Mouse (Mus musculus): ENCODE results near the gene Ercc1.

Gene Ercc1

GRCm38 (mm10) chr7:19331910-19332309 lies 12.7 kb upstream of the Ercc1 start:
- in situ Hi-C loops (cut with MboI, MseI) = no loop called here

- in situ Hi-C loops (cut with MboI, MseI) = no loop called here
Observed at GRCm38 (mm10) chr7:19332709-19333352, 11.7 kb upstream of the Ercc1 start.

DNA sequence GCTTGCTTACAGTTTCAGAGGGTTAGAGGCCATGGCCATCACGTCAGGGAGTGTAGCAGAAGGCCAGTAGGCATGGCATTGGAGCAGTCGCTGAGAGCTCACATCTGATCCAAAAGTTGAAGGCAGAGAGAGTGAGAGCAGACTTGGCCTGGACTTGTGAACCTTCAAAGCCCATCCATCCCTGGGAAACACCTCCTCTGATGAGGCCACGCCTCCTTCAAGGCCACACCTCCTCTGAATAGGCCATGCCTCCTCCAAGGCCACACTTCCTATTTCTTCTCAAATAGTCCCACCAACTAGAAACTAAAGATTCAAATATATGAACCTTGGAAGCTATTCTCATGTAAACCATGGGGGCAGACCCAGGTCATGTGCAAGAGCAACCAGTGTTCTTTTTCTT lies 9.0 kb upstream of the Ercc1 start:
- in situ Hi-C loops (cut with MboI, MseI) = no loop called here

DNA sequence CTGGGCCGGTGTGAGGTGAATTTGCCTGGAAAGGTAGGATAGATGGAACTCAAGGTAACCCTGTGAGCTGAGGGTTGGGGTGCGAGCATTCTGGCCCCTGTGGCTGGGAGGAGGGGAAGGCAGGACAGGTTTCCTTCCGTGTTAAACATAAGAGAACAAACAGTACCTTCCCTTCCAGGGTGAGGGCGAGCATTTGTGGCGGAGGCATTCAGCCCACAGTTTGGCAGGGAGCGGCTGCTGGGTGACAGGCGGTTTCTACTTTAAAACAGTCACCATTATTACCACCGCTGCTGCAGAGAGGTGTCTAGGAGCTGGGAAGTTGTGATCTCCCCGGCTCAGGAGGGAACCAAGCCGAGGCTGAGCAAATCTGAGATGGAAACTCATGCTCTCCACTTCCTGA lies 7.5 kb upstream of the Ercc1 start:
- in situ Hi-C loops (cut with MboI, MseI) = no loop called here

- in situ Hi-C loops (cut with MboI, MseI) = no loop called here
Observed at GRCm38 (mm10) chr7:19338060-19338459, 6.5 kb upstream of the Ercc1 start.

GRCm38 (mm10) chr7:19338596-19338995 lies 6.0 kb upstream of the Ercc1 start:
- in situ Hi-C loops (cut with MboI, MseI) = no loop called here

- in situ Hi-C loops (cut with MboI, MseI) = loop anchor here (5.0 kb wide), 1 partner anchor 34 kb away; no protein-coding TSS in a partner anchor
Observed at GRCm38 (mm10) chr7:19341250-19341649, 3.3 kb upstream of the Ercc1 start.

- in situ Hi-C loops (cut with MboI, MseI) = loop anchor here (5.0 kb wide), 1 partner anchor 35 kb away; no protein-coding TSS in a partner anchor
Observed at GRCm38 (mm10) chr7:19341761-19342409, 2.7 kb upstream of the Ercc1 start.

- in situ Hi-C loops (cut with MboI, MseI) = loop anchor here (5.0 kb wide), 1 partner anchor 35 kb away; no protein-coding TSS in a partner anchor
Observed at GRCm38 (mm10) chr7:19342481-19343027, 2.0 kb upstream of the Ercc1 start.

DNA sequence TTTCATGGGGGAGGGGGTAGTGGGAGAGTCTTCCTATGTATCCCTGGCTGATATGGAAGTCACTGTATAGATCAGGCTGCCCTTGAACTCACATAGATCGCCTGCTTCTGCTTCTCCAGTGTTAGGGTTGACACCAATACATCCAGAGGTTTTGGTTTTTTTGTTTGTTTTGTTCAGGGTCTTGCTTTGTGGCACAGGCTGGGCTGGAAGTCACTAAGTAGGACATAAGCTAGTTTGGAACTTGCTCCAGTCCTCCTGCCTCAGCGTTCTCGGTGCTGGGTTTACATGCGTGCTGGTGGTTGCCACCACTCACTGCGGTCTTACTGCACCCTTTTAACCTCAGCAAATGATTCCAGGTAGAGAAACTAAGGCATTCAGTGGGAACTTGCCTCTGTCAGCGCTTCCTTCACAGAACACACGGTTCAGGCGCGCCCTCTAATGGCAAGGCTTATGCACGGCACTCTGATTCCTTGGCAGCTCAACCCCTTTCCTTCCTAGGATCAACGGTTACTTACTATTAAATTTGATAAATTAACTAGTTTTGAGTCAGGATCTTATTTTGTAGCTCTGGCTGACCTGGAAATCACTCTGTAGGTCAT lies 1.3 kb upstream of the Ercc1 start:
- in situ Hi-C loops (cut with MboI, MseI) = loop anchor here (5.0 kb wide), 1 partner anchor 36 kb away; no protein-coding TSS in a partner anchor

DNA sequence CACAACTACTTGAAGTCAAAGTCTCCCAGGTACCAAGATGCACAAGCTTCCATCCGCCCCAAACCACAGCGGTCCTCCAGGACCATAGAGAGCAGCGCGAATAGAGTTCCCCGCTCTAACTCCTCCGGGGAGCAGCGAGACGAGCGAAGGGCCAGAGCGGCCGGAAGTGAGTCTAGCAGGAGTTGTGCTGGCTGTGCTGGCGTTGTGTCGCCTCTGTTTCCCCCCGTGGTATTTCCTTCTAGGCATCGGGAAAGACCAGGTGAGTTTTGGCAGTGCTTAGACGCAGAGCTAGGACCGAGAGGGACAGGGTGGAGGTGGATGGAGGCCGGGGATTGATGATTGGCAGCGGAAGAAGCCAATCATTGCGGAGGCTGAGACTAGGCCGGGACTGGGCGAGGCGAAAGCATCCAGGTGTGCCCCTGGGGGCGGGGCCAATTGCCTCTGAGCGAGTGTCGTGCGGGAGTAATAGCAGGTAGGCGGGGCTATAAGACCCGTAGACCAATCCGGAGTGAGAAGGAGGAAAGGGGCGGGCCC lies 427 bp downstream of the Ercc1 start:
- in situ Hi-C loops (cut with MboI, MseI) = loop anchor here (5.0 kb wide), 1 partner anchor 38 kb away; no protein-coding TSS in a partner anchor

- in situ Hi-C loops (cut with MboI, MseI) = no loop called here
Observed at GRCm38 (mm10) chr7:19349188-19349915, 4.8 kb downstream of the Ercc1 start.

DNA sequence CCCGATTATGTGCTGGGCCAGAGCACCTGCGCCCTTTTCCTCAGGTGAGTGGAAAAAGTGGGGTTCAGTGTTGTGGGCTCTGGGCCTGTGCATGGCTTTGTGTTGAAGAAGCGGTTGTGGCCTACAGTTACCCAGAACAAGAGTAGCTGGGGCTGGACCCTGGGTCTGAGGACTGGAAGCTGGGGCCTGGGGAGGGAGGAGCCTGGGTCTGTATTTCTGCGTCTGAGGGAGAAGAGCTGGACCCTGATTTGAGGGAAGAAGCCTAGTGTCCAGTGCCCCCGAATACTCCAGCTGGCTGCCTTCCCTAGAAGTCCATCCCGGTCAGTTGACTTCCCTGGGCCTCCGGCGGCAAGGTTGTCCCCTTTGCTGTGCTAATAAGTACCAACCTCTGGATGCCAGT lies 5.6 kb downstream of the Ercc1 start:
- in situ Hi-C loops (cut with MboI, MseI) = no loop called here

GRCm38 (mm10) chr7:19354991-19355390 lies 10.4 kb downstream of the Ercc1 start:
- in situ Hi-C loops (cut with MboI, MseI) = no loop called here

GRCm38 (mm10) chr7:19356311-19356710 lies 11.7 kb downstream of the Ercc1 start:
- in situ Hi-C loops (cut with MboI, MseI) = no loop called here

DNA sequence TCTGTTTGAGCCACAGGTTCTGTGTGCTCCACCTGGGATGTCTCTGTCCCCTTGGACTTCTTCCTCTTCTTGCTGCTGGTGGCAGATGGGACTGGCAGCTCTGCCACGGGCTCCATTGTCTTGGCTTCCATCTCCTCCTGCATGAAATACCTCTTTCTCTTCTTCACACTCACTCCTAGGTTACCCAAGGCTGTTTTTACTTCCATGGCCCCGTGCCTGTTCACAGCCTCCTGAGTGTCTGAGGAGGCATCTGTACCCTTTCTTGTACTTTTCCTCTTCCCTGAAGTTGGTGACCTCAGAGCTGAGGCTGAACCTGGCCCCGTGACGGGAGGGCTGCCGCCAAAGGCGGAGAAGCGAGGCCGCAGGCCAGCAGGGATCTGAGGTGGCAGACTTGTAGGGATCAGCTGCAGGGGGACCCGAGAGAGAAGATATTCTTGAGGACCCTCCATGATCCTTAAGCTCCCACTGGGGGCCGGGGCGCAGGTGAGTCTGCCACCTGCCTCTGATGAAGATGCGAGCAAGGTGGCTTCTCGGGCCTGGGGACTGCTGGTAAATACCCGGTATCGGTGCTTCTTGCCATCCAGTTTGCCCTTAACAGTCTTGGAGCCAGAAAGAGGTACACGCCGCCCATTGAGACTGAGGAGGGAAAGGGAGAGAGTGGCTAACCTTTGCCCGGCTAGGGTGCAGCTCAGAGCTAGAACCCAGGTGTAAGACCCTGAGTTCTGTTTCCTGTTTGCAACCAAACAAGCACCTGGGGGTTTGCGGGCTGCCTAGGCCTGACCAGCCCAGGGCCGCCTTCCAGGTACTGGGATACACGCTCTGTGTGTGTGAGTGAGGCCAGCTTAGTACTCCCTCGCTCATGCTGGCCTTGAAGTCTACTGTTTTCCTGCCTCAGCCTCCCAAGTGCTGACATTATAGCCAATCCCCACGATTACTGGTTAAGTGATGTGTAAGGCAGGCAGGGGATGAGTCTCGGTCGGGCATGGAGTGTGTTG lies 13.1 kb downstream of the Ercc1 start:
- in situ Hi-C loops (cut with MboI, MseI) = no loop called here

DNA sequence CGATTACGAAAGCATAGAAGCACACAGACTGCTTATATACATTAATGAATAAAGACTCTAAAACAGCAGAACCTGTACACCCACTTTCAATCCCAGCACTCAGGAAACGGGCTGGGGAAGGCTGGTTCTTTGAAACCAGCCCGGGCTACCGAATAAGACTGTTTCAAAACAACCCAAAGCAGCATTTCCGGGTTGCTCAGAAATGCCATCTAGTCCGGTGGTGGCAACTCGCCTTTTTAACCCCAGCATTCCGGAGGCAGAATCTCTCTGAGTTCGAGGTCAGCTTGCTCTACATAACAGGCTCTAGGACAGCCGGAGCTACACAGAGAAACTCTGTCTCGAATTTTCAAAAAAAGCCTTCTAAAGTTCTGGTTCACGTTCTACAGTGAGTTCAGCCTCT lies 14.1 kb downstream of the Ercc1 start:
- in situ Hi-C loops (cut with MboI, MseI) = no loop called here

- in situ Hi-C loops (cut with MboI, MseI) = no loop called here
Observed at GRCm38 (mm10) chr7:19359299-19359891, 14.8 kb downstream of the Ercc1 start, which contains the start of the genes Cd3eap and Ppp1r13l. Cd3eap (minus strand) TSS chr7:19359483. Ppp1r13l (plus strand) TSS chr7:19359749.

DNA sequence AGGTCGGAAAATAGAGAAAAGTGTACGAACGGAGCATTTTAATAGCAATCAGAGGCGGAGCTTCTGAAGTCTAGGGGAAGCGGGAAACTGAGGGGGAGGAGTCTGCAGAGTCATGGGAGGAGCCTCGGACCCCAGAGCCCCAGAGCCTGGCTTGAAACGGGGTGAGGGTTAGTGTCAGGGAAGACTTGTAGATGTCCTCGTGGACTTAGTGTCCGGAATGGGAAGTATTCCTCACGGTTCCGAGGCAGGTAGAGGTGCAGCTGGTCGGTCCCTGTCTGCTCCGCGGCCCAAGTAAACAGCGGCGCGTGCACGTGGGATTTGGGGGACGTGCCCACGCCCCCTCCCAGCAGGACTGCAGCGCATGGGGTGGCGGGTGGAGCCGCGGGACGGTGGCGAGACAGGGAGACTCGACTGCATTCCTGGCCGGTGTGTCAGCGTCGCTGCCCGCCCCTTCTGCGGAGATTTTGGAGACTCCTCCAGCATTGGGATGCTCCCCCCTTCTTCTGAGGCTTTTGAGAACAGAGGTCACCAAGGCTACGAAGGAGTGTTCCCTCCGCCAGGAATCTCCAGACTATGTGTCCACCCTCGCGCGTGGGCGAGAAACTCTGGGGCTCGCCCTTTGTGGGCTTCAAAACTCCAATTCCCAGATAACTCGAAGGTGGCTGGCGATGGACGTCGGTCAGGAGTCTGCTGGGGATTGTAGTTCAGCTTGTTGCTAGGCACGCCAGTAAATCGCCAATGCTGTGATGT lies 15.5 kb downstream of the Ercc1 start:
- in situ Hi-C loops (cut with MboI, MseI) = loop anchor here in 1 of 2 experiments (10.0 kb wide), 1 partner anchor 55 kb away; no protein-coding TSS in a partner anchor

Measured in T-helper 17 cell (primary cell).